Mouse (Mus musculus) bone marrow, adult 2 months (tissue): Measurements from ENCODE around the gene Mgat2.

Source experiments
- CTCF ChIP-seq: fragments of 200-500 bp; IDR thresholded peaks from 2 replicates; pipeline ENCODE4 v1.5.1; 2011; ENCODE audit warnings: low read length, control low read depth; ENCODE audit not compliant: control insufficient read depth, insufficient read depth
- POLR2A ChIP-seq: fragments of 200-500 bp; IDR thresholded peaks from 2 replicates; pipeline ENCODE4 v1.6.1; 2011; ENCODE audit warnings: low read depth, mild to moderate bottlenecking, control low read depth, low read length, borderline replicate concordance; ENCODE audit not compliant: control insufficient read depth

GRCm38 (mm10) chr12:69210056-69210979 is 26.4 kb downstream of the Mgat2 start:
- TF ChIP-seq CTCF: no peak
- no peak for TF ChIP-seq POLR2A
